In genomic region chr9:109007025-109007780, GRCm38 (mm10) we compare ENCODE assay signal across 32 mouse cellular contexts. TPM values are rescaled to one million over a fixed set of nuclear protein-coding genes. Genes with fewer than 3 reads are reported as not detected.
DNase-seq lines count a peak whose midpoint lies in the region; ATAC-seq and TF ChIP-seq lines count a peak whose summit lies in the region.
"Had no signal": no experiment of that assay in that cellular context is flagged by ENCODE, and none has a peak within 500 bp of the region (broad histone marks: within the 10 kb centered on the region; RNA-seq: fewer than 3 reads in every experiment).

No protein-coding gene starts in this region.

- no peak overlapping the region for H3K4me3 ChIP-seq in heart, embryonic 10.5 days
- no peak overlapping the region for H3K4me3 ChIP-seq in liver, adult 2 months (ENCODE audit: insufficient read depth, low read depth, low read length)
- H3K4me3 ChIP-seq in liver, postnatal 0 days (ENCODE audit: low read depth, low read length) = no peak overlapping the region
- H3K4me3 ChIP-seq: embryonic facial prominence, embryonic 12.5 days; liver, embryonic 15.5 days; lung, embryonic 15.5 days; midbrain, embryonic 13.5 days had no signal

- no peak overlapping the region for H3K4me2 ChIP-seq in liver, postnatal 0 days (ENCODE audit: low read depth, low read length)
- H3K4me2 ChIP-seq: embryonic facial prominence, embryonic 12.5 days; heart, embryonic 11.5 days; liver, embryonic 15.5 days; lung, embryonic 15.5 days; midbrain, embryonic 13.5 days had no signal

- no peak for TF ChIP-seq CTCF in liver, adult 2 months (IDR thresholded peaks at IDR 0.05; ENCODE audit: low read depth, low read length)
- no peak for TF ChIP-seq CTCF in liver, postnatal 0 days (IDR thresholded peaks at IDR 0.05; ENCODE audit: low read depth)

- H3K9ac ChIP-seq in liver, adult 2 months (ENCODE audit: low read depth, low read length) = no peak overlapping the region
- no peak overlapping the region for H3K9ac ChIP-seq in liver, postnatal 0 days (replicated peaks)
- H3K9ac ChIP-seq: embryonic facial prominence, embryonic 12.5 days; forebrain, postnatal 0 days; liver, embryonic 15.5 days; lung, embryonic 15.5 days; midbrain, embryonic 13.5 days had no signal

- H3K27ac ChIP-seq in heart, embryonic 10.5 days = peak overlapping the region; percentile 18
- no peak overlapping the region for H3K27ac ChIP-seq in liver, adult 2 months (replicated peaks; ENCODE audit: insufficient read depth, low read depth, low read length)
- no peak overlapping the region for H3K27ac ChIP-seq in liver, postnatal 0 days (ENCODE audit: low read depth)
- H3K27ac ChIP-seq: embryonic facial prominence, embryonic 12.5 days; kidney, postnatal 0 days; liver, embryonic 15.5 days; lung, embryonic 15.5 days; midbrain, embryonic 13.5 days had no signal

- H3K36me3 ChIP-seq in heart, embryonic 10.5 days = no peaks in the 10 kb centered on the region
- H3K36me3 ChIP-seq in liver, adult 2 months (ENCODE audit: control insufficient read depth, insufficient read depth, low read length) = no peaks in the 10 kb centered on the region
- peaks cover 2% of the 10 kb centered on the region; the same call in 1 of the 2 replicates for H3K36me3 ChIP-seq in liver, postnatal 0 days (replicated peaks; ENCODE audit: insufficient read depth, low read length)
- H3K36me3 ChIP-seq: liver, embryonic 15.5 days; lung, embryonic 15.5 days had no signal

- no peak for TF ChIP-seq EP300 in liver, postnatal 0 days (IDR thresholded peaks at IDR 0.05; ENCODE audit: low read depth)

- H3K9me3 ChIP-seq in heart, embryonic 10.5 days = no peaks in the 10 kb centered on the region
- H3K9me3 ChIP-seq in liver, postnatal 0 days (ENCODE audit: low read length) = no peaks in the 10 kb centered on the region
- H3K9me3 ChIP-seq: embryonic facial prominence, embryonic 12.5 days; liver, embryonic 15.5 days; lung, embryonic 15.5 days; midbrain, embryonic 13.5 days had no signal

- no peaks in the 10 kb centered on the region for H3K79me2 ChIP-seq in liver, adult 2 months (ENCODE audit: control insufficient read depth, insufficient read depth, low read length)

- peaks cover 39% of the 10 kb centered on the region for H3K4me1 ChIP-seq in heart, embryonic 10.5 days
- H3K4me1 ChIP-seq in liver, adult 2 months (ENCODE audit: control insufficient read depth, insufficient read depth, low read length) = peaks cover 2% of the 10 kb centered on the region
- no peaks in the 10 kb centered on the region for H3K4me1 ChIP-seq in liver, postnatal 0 days (ENCODE audit: insufficient read depth)
- H3K4me1 ChIP-seq: lung, embryonic 15.5 days; midbrain, embryonic 13.5 days had no signal

- no peak for TF ChIP-seq POLR2A in liver, adult 2 months (IDR thresholded peaks at IDR 0.05; ENCODE audit: extremely low read depth, insufficient read depth, low read length)

- no peaks in the 10 kb centered on the region for H3K27me3 ChIP-seq in heart, embryonic 10.5 days (ENCODE audit: insufficient read depth, poor library complexity, severe bottlenecking)
- no peaks in the 10 kb centered on the region for H3K27me3 ChIP-seq in liver, adult 2 months (ENCODE audit: control insufficient read depth, insufficient read depth, low read length)
- H3K27me3 ChIP-seq in liver, postnatal 0 days (ENCODE audit: insufficient read depth, low read length) = no peaks in the 10 kb centered on the region
- H3K27me3 ChIP-seq: CH12.LX; embryonic facial prominence, embryonic 12.5 days; liver, embryonic 15.5 days; lung, embryonic 15.5 days; midbrain, embryonic 13.5 days had no signal

- DNase-seq in adrenal gland, postnatal 10 days = peak; percentile 51
- DNase-seq in adrenal gland, adult 8-10 months = no peak
- no peak for DNase-seq in heart, embryonic 10.5 days (ENCODE audit: low spot score)
- DNase-seq in heart, adult 9 months (ENCODE audit: low spot score in 2 of 2) = no peak
- peak; percentile 73 for DNase-seq in liver, adult 2 months (ENCODE audit: extremely low read depth, low read depth, low spot score)
- no peak for DNase-seq in liver, postnatal 0 days
- peak; percentile 74 for DNase-seq in skeletal muscle tissue, adult 2 months (ENCODE audit: low read depth, low spot score)
- DNase-seq: adrenal gland, postnatal 14 days; cerebellum, adult 11 months; cerebellum, adult 9-10 months; cerebellum, postnatal 36 days; forebrain, postnatal 0 days; kidney, adult 8-10 months; kidney, postnatal 4 days; left cerebral cortex, postnatal 4 days; liver; spleen, adult 18-20 months; thymus, postnatal 14 days had no signal

- ATAC-seq in liver, postnatal 0 days = no peak
- ATAC-seq: forebrain, postnatal 0 days; intestine, embryonic 16.5 days; midbrain, embryonic 13.5 days had no signal

- 66% methylated on average over 21 of the region's 21 CpGs for WGBS in heart, embryonic 10.5 days
- 51% methylated on average over 21 of the region's 21 CpGs for WGBS in liver, adult 2 months
- 67% methylated on average over 21 of the region's 21 CpGs for WGBS in liver, postnatal 0 days (ENCODE audit: insufficient replicate concordance)

RNA-seq across cellular contexts. Expression of gene Pfkfb4, which starts 15.6 kb away (rescaled TPM):
- 1 to 10 TPM; 3.2 to 8.1 TPM for total RNA-seq in adrenal gland, postnatal 10 days (2021)
- 10 to 100 TPM in 2 of 4 experiments, 1 to 10 TPM in 2; 6.2 to 21.6 (median 12.0) TPM for total RNA-seq in adrenal gland, adult 8-10 months (2022)
- polyA plus RNA-seq in heart, embryonic 10.5 days (2016; fragmentation: Nextera tagmentation; extraction: Ambion mirVana) = 6.9 and 9.4 TPM in 2 replicates
- 1.0 and 1.7 TPM in 2 replicates for total RNA-seq in liver, adult 2 months (2014; rRNA removed)
- polyA plus RNA-seq in liver, adult 2 months (2012; rRNA removed) = 1.1 and 1.4 TPM in 2 replicates
- polyA plus RNA-seq in liver, postnatal 0 days (2015; fragmentation: Nextera tagmentation; extraction: Ambion mirVana) = 3.1 and 3.8 TPM in 2 replicates

RNA-seq across cellular contexts. Expression of gene Ucn2, which starts 21.4 kb away (rescaled TPM):
- under 1 TPM; 0.33 to 0.39 TPM for total RNA-seq in adrenal gland, postnatal 10 days (2021)
- 1 to 10 TPM in 1 of 4 experiments, under 1 TPM in 3; 0.31 to 1.0 (median 0.45) TPM for total RNA-seq in adrenal gland, adult 8-10 months (2022)
- not detected in 2 replicates for polyA plus RNA-seq in heart, embryonic 10.5 days (2016; fragmentation: Nextera tagmentation; extraction: Ambion mirVana)
- total RNA-seq in liver, adult 2 months (2014; rRNA removed) = not detected in 2 replicates
- not detected in 2 replicates for polyA plus RNA-seq in liver, adult 2 months (2012; rRNA removed)
- polyA plus RNA-seq in liver, postnatal 0 days (2015; fragmentation: Nextera tagmentation; extraction: Ambion mirVana) = not detected in 2 replicates
- total RNA-seq: CH12.LX; forebrain, postnatal 0 days; hematopoietic stem cell, adult 5-6 weeks; layer of hippocampus, postnatal 25 days; megakaryocyte progenitor cell, adult 5-6 weeks; monocyte, adult 5-6 weeks had no signal
- polyA plus RNA-seq: forebrain, embryonic 11.5 days; forebrain, postnatal 0 days; heart, embryonic 11.5 days; heart, postnatal 0 days; intestine, embryonic 16.5 days; kidney, postnatal 0 days; lung, embryonic 15.5 days; midbrain, embryonic 13.5 days had no signal

RNA-seq across cellular contexts. Expression of gene Shisa5, which starts 31.2 kb away (rescaled TPM):
- total RNA-seq in adrenal gland, postnatal 10 days (2021) = 100 to 1,000 TPM; 107 to 113 TPM
- 100 to 1,000 TPM; 126 to 177 (median 159) TPM for total RNA-seq in adrenal gland, adult 8-10 months (2022)
- 58.2 and 68.5 TPM in 2 replicates for polyA plus RNA-seq in heart, embryonic 10.5 days (2016; fragmentation: Nextera tagmentation; extraction: Ambion mirVana)
- 20.8 and 23.8 TPM in 2 replicates for total RNA-seq in liver, adult 2 months (2014; rRNA removed)
- 144 and 205 TPM in 2 replicates for polyA plus RNA-seq in liver, adult 2 months (2012; rRNA removed)
- 34.1 and 35.0 TPM in 2 replicates for polyA plus RNA-seq in liver, postnatal 0 days (2015; fragmentation: Nextera tagmentation; extraction: Ambion mirVana)

RNA-seq across cellular contexts. Expression of gene Trex1, which starts 52.3 kb away (rescaled TPM):
- total RNA-seq in adrenal gland, postnatal 10 days (2021) = 10 to 100 TPM; 14.0 to 15.9 TPM
- total RNA-seq in adrenal gland, adult 8-10 months (2022) = 10 to 100 TPM; 19.0 to 25.3 (median 21.7) TPM
- 8.2 and 8.9 TPM in 2 replicates for polyA plus RNA-seq in heart, embryonic 10.5 days (2016; fragmentation: Nextera tagmentation; extraction: Ambion mirVana)
- total RNA-seq in liver, adult 2 months (2014; rRNA removed) = 7.7 and 8.4 TPM in 2 replicates
- polyA plus RNA-seq in liver, adult 2 months (2012; rRNA removed) = 30.7 and 41.1 TPM in 2 replicates
- 13.3 and 14.3 TPM in 2 replicates for polyA plus RNA-seq in liver, postnatal 0 days (2015; fragmentation: Nextera tagmentation; extraction: Ambion mirVana)

RNA-seq across cellular contexts. Expression of gene Col7a1, which starts 53.8 kb away (rescaled TPM):
- 1 to 10 TPM; 3.7 TPM for total RNA-seq in adrenal gland, postnatal 10 days (2021)
- 10 to 100 TPM in 1 of 4 experiments, 1 to 10 TPM in 3; 2.6 to 12.4 (median 6.9) TPM for total RNA-seq in adrenal gland, adult 8-10 months (2022)
- 1.0 and 1.8 TPM in 2 replicates for polyA plus RNA-seq in heart, embryonic 10.5 days (2016; fragmentation: Nextera tagmentation; extraction: Ambion mirVana)
- total RNA-seq in liver, adult 2 months (2014; rRNA removed) = 0.07 and 0.46 TPM in 2 replicates
- polyA plus RNA-seq in liver, adult 2 months (2012; rRNA removed) = 0.19 and 0.23 TPM in 2 replicates
- polyA plus RNA-seq in liver, postnatal 0 days (2015; fragmentation: Nextera tagmentation; extraction: Ambion mirVana) = 0.05 and 0.13 TPM in 2 replicates
- total RNA-seq: hematopoietic stem cell, adult 5-6 weeks had no signal

Comparison
In these comparisons a context has a peak if more than half of its experiments do, and no peak if none do; other contexts are left out.
1. DNase-seq: peak in adrenal gland, postnatal 10 days (single experiment), liver, adult 2 months (single experiment) and skeletal muscle tissue, adult 2 months (single experiment); none in adrenal gland, adult 8-10 months (single experiment), heart, embryonic 10.5 days (single experiment), heart, adult 9 months (0 of 2) and liver, postnatal 0 days (single experiment).